Mouse (Mus musculus): Measurements from ENCODE around the gene Apaf1. TPM values are rescaled to one million over a fixed set of nuclear protein-coding genes. Genes with fewer than 3 reads are reported as not detected.

Gene Apaf1
- total RNA-seq, 2 experiments from 2014 or later = 8.2 to 10.3 TPM

- DNase-seq = peak in 1 of 2 experiments; percentile 47
Observed at GRCm38 (mm10) chr10:91081959-91082507, 537 bp downstream of the Apaf1 start.

- no peak for DNase-seq
Observed at GRCm38 (mm10) chr10:91080540-91080939, 2.0 kb downstream of the Apaf1 start.

GRCm38 (mm10) chr10:91076667-91077066 lies 5.9 kb downstream of the Apaf1 start:
- no peak for DNase-seq

- DNase-seq = no peak
Observed at GRCm38 (mm10) chr10:91073345-91073744, 9.2 kb downstream of the Apaf1 start.

- no peak for DNase-seq
Observed at GRCm38 (mm10) chr10:91071768-91072167, 10.8 kb downstream of the Apaf1 start.

GRCm38 (mm10) chr10:91062355-91062754 lies 20.2 kb downstream of the Apaf1 start:
- DNase-seq = no peak

- no peak for DNase-seq
Observed at GRCm38 (mm10) chr10:91060742-91061141, 21.8 kb downstream of the Apaf1 start.

- DNase-seq = no peak
Observed at GRCm38 (mm10) chr10:91052734-91053133, 29.8 kb downstream of the Apaf1 start.

- no peak for DNase-seq
Observed at GRCm38 (mm10) chr10:91051156-91051555, 31.4 kb downstream of the Apaf1 start.

GRCm38 (mm10) chr10:91049696-91050095 lies 32.9 kb downstream of the Apaf1 start:
- peak; percentile 49 to 69 for DNase-seq

- DNase-seq = peak; percentile 53 to 67
Observed at GRCm38 (mm10) chr10:91033942-91034341, 48.6 kb downstream of the Apaf1 start.

GRCm38 (mm10) chr10:91032399-91032798 lies 50.2 kb downstream of the Apaf1 start:
- DNase-seq = peak; percentile 76 to 84

- peak in 1 of 2 experiments; percentile 4 for DNase-seq
Observed at GRCm38 (mm10) chr10:91031176-91031575, 51.4 kb downstream of the Apaf1 start.

- no peak for DNase-seq
Observed at GRCm38 (mm10) chr10:91029002-91029539, 53.5 kb downstream of the Apaf1 start.

GRCm38 (mm10) chr10:91027964-91028363 lies 54.6 kb downstream of the Apaf1 start:
- DNase-seq = no peak

- no peak for DNase-seq
Observed at GRCm38 (mm10) chr10:91027468-91027867, 55.1 kb downstream of the Apaf1 start.

- no peak for DNase-seq
Observed at GRCm38 (mm10) chr10:91005858-91006538, 76.6 kb downstream of the Apaf1 start.

GRCm38 (mm10) chr10:91001421-91001820 lies 81.1 kb downstream of the Apaf1 start:
- DNase-seq = peak; percentile 1 to 2

GRCm38 (mm10) chr10:90999899-91000298 lies 82.7 kb downstream of the Apaf1 start:
- DNase-seq = no peak

GRCm38 (mm10) chr10:90993869-90994268 lies 88.7 kb downstream of the Apaf1 start:
- no peak for DNase-seq

- no peak for DNase-seq
Observed at GRCm38 (mm10) chr10:90992237-90992636, 90.3 kb downstream of the Apaf1 start.

GRCm38 (mm10) chr10:90990340-90990739 lies 92.2 kb downstream of the Apaf1 start:
- DNase-seq = no peak

GRCm38 (mm10) chr10:90983046-90983445 lies 99.5 kb downstream of the Apaf1 start:
- no peak for DNase-seq

GRCm38 (mm10) chr10:90981811-90982210 lies 100.8 kb downstream of the Apaf1 start:
- DNase-seq = no peak
